Mouse (Mus musculus): ENCODE data around the gene Rap1b. TPM values are rescaled to one million over a fixed set of nuclear protein-coding genes. Genes with fewer than 3 reads are reported as not detected.

The Rap1b gene
- total RNA-seq, 4 experiments from 2014 or later = 111 to 128 (median 116) TPM

DNA sequence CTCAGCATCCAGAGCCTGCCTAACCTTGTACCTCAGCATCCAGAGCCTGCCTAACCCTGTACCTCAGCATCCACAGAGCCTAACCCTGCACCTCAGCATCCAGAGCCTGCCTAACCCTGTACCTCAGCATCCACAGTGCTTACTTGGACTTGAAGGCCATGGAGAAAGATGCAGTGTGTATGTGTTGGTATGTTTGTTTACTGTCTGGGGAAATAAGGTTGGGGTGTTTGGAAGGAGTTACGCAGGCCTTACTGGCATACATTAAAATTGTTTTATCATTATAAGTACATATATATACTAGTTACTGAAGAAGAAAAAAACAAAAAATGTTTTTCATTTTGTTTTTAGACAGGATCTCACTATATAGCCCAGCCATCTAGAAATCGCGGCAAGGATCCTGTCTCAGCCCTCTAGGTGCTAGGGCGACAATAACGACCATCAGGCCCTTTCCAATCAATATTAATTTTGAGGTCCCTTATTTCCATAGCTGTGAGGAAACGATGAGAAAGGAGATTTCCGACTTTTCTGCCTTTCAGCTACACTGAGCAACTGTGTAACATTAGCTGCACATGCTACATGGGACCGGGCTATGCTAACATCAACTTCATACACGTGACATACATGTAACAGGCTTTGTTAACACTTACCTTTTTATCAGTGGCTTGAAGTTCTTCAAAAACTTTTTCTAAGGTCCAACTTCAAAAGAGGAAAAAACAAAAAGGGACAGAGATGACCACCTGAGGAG lies 76.1 kb downstream of the Rap1b start:
- DNase-seq = no peak

- no peak for DNase-seq
These were observed 77.7 kb downstream of the Rap1b start for GRCm38 (mm10) chr10:117768141-117768440.

DNA sequence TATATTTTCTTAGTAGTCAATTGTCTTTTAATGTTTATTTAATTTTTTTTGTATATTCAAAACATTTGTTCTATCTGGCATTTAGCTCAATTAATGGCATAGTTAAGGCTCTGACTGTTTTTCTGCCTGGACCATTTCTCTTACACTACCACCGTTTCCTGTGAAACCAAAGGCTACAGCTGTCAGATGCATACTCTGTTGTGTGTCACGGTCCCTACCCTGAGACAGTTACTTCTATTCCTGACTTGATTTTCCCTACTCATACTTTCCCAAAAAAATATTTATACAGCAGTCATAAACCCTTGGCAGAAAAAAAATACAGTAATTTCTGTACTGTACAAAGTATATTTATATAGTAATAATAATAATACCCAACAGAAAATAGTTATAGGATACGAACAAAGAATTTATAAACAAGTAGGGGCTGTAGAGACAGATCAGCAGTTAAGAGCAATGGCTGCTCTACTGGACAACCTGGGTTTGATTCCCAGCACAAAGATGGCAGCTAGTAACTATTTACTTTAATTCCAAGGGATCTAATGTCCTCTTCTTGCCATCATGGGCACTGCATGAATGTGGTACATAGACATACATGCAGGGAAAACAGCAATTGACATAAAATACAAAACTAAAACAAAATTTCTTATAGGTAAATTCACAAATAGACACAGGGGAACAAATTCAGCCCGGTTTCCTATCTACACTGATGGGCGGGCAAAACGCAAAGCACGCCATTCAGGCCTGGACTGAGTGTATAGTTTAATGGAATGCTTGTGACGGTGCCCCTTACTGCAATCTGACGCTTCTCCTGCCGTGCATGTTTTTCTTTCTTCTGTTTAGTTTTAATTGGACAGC lies 78.3 kb downstream of the Rap1b start:
- no peak for DNase-seq

DNA sequence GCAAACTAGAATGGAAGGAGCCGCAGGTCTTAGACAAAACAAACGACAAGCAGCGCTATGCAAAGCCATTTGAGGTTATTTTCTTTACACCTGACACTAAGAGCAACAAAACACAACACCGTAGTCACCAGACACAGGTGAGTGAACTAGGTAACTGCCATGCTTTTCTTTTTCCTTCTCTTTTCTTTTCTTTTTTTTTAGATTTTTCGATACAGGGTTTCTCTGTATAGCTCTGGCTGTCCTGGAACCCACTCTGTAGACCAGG lies 79.0 kb downstream of the Rap1b start:
- DNase-seq = no peak

GRCm38 (mm10) chr10:117766111-117766895 lies 79.5 kb downstream of the Rap1b start:
- DNase-seq = no peak

GRCm38 (mm10) chr10:117765116-117765894 lies 80.5 kb downstream of the Rap1b start:
- no peak for DNase-seq

- DNase-seq = no peak
These were observed 81.2 kb downstream of the Rap1b start for GRCm38 (mm10) chr10:117764598-117764997.

Other genes with a start within 250 kb of the Rap1b start
- gene Cpm, start 216.5 kb downstream of the Rap1b start, total RNA-seq (2022) = 10 to 100 TPM; 19.9 to 44.3 (median 31.5) TPM
- gene Mdm2, start 135.3 kb downstream of the Rap1b start, total RNA-seq (2022) = 10 to 100 TPM; 51.0 to 82.1 (median 68.5) TPM
- 10 to 100 TPM; 16.6 to 24.2 (median 20.5) TPM for gene Slc35e3, start 99.7 kb downstream of the Rap1b start, total RNA-seq (2022)
- 10 to 100 TPM; 13.3 to 21.0 (median 15.6) TPM for gene Nup107, start 53.3 kb downstream of the Rap1b start, total RNA-seq (2022)

Measured in adrenal gland, adult 8-10 months (tissue).